Mouse (Mus musculus): ENCODE measurements around the gene Kif18a. TPM values are rescaled to one million over a fixed set of nuclear protein-coding genes. Genes with fewer than 3 reads are reported as not detected.

Kif18a gene
- 0.28 and 0.37 TPM in 2 replicates for polyA plus RNA-seq (2012; rRNA removed)

DNA sequence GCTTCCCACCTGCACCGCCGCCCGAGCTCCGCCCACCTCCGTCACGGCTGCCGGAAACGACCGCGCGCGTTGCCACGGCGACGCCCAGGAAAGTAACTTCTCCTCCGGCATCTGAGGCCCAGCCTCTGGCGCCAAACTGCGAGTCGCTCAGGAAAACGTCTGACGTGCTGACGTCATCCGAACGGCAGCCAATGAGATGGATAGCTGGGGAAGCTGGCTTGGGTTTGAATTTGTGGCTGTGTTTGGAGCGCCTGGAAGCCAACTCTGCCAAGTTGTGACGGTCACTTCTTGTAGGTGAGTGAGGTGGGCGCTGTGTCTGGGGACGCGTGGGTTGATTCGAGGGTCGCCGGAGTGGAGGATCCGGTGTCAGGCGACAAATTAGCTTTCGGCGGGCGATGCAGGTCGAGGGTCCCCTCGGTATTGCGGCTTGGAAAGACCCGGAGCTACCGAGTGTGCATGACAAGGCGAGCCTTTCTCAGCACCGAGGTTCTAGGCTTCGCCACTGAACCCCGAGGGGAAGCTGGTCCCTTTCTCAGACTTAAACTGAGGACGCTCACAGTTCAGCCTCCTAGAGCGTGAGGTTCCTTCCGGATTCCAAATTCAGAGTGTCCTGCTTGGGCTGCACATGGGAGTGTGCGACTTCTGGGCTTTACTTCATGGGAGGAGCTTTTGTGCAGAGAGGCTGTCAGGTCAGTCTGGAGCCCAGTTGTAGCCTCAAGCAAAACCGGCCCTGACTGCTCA, at the start of gene Kif18a, which contains the start of gene Mettl15:
TSS of gene Kif18a (plus strand) at position 139 of the 741 bp plus-strand sequence.
TSS of gene Mettl15 (minus strand) at position 149 of the 741 bp plus-strand sequence.
- DNase-seq (ENCODE audit: low read depth): peak; percentile 65

DNA sequence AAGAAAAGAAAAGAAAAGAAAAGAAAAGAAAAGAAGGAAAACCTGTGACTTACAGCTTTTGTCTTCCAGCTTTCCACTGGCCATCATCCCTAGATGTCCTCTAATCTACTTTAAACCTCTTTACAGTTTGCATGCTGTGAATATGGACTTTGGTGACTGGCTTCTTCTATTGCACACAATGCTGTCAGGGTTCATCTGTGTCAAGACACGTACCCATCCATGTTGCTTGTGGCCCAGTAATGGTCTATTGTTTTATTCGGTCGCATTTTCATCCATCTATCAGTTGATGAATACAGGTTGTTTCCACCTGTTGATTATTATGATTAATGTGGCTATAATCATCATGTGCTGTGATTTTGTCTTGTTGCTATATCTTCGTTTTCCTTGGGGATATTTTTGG, 46.7 kb upstream of the Kif18a start:
- no peak for DNase-seq (ENCODE audit: low read depth)

DNA sequence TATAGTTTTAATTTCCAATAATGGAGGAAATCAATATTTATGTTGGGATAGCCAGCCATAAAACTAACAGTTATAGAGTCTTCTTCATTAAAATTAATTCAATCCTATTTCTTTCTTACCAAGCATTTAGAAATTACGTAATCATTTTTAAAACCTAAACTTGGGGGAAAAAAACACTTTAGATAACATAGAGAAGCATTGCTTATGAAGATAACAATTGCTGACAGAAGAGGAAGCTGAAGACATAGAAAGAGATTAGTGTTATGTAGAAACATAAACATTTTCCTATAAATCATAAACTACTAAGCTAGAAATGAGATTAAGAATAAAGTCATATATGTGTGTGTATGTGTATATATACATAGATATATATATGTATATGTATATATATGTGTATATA, 44.8 kb upstream of the Kif18a start:
- no peak for DNase-seq (ENCODE audit: low read depth)

DNA sequence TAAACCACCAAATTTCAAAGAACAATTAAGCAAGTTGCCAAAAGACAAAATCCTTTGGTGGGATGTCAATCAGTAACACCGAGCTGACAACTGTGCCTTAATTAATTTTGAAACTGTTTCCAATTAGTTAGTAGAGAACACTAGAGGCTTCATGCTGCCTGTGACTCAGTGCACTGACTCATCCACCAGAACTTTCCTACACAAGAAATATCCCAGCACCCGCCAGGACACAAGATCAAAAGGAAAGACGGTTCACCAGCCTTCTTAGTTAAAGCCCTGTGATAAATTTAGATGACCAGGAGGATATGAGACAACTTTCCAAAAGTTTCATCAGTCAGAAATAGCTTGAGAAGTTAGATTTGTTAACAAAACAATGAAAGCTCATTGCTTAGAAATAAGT, 38.6 kb upstream of the Kif18a start:
- no peak for DNase-seq (ENCODE audit: low read depth)

DNA sequence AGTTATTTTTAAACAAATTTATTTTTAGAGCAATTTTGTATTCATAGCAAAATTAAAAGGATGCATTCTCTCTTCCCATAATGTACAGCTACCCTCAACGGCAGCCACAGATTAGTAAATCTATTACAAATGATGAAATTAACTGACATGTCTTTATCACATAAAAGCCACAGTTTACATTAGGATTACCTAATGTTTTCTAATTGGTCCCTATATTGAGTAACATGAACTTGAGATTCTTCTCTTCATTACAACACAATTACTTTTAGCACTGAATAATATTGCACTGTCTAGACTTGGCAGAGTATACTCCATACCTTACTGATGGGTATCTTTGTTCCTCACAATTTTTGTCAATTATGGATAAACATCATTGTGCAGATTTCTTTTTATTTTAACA, 17.8 kb upstream of the Kif18a start:
- no peak for DNase-seq (ENCODE audit: low read depth)

DNA sequence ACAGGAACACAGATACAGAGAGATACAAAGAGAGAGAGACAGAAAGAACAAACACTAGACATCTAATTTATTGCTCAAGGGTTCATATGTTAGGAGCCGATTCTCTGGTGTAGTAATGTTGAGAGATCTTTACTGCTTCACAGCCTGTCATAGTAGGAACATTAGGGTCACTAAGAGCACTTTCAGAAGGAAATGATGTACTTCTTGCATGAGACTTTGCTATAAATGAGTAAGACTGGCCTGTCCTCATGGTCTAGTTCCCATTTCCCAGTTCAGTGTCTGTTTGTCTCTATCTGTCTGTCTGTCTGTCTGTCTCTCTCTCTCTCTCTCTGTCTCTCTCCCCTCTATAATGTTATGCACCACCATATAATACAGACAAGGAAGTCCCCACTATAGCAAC, 7.4 kb upstream of the Kif18a start:
- DNase-seq (ENCODE audit: low read depth): no peak

DNA sequence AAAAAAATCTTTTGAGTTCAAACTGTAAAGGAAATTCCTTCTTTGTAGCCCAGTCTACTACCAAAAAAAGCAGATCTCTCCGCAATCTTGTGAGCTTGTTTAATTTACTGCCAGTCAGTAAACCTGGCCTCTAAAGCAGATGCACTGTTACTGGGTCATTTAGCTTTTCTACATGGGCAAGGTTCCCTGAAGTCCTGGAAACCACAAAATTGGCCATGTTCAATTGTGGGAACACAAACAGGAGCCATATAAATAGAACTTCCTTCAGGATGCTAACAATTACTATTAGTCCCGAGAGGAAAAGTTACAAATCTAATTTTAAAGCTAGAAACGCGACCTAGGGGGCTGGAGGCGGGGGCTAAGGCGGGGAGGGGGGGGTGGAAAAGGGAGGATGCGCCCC, 2.9 kb upstream of the Kif18a start:
- DNase-seq (ENCODE audit: low read depth): no peak

DNA sequence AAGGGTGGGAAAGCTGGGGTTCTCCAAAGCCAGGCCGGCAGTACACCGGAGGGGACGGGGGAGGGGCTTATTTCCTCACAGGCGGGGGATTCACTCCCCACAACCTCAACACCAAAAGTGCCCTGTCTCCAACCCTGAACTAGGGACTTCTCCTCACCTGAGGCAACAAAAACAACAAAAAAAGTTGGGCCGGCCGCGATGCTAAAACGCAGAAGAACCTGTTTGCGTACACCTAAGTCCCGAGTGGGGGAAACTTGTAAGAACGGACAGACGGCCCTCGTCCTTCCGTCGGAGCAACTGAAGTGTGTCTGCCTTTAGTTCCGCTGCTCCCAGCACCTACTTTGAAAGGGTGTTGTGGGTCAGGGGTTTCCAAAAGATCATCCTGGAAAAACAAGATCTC, 2.5 kb upstream of the Kif18a start:
- DNase-seq (ENCODE audit: low read depth): no peak

DNA sequence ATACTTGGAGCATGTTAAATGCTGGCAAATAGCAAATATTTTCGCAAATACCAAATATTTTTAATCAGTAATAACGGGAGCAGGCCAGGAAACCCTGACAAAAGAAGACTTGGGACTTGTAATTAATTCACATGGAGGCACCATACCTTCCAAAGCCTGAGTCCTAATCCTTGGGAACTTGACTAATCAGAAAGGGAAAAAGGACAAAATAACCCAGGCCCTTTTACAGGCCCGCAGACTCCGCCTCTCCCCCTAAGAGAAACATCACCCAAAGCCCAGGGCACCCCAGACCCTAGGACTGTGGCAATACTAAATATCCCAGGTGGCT, 302 bp upstream of the Kif18a start:
- no peak for DNase-seq (ENCODE audit: low read depth)

DNA sequence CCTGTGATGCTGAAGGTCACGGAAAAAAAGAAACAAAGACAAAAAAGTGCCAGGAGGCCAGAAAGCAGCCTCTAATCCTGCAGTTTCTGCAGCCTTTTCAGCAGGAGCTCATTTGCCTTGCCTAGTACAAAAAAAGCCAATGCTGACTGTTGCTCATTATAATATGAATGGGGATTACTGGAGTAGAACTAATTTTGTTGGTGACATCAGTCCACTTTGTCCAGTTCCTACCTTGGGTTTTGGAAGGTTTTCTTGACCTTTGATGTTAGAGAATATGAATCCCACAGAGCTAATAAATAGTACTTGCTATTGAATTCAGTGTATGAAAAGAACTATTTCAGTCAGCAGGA, 778 bp downstream of the Kif18a start:
- no peak for DNase-seq (ENCODE audit: low read depth)

DNA sequence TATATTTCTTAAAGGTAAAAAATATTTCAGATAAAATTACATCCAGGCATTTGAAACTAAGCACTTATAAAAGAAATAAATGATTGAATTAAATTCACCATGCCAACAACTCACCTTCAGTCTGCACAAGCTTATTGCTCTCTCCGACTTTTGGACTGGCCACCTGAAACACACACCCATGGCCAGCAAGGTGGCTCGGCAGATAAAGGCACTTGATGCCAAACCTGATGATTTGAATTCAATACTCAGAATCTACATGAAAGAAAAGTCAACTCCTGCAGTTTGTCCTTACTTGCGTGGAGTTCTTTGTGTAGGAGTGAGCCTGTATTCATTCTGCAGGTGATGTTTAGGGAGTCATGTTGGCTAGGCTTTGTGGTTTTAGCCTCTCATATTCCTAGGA, 3.6 kb downstream of the Kif18a start:
- no peak for DNase-seq (ENCODE audit: low read depth)

DNA sequence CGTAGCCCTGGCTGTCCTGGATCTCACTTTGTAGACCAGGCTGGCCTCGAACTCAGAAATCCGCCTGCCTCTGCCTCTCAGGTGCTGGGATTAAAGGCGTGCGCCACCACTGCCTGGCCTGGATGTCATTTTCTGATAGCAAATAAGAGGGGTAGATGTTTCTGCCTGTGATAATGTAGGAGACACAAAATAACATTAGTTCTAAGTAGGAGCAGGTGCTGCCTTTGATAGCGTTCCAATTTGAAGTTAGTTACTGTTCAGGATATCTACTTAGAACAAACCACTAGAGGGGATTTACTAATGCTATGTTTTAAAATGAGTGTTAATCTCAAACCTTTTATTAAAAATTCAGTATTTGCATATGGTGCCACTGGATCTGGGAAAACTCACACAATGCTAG, 8.8 kb downstream of the Kif18a start:
- no peak for DNase-seq (ENCODE audit: low read depth)

DNA sequence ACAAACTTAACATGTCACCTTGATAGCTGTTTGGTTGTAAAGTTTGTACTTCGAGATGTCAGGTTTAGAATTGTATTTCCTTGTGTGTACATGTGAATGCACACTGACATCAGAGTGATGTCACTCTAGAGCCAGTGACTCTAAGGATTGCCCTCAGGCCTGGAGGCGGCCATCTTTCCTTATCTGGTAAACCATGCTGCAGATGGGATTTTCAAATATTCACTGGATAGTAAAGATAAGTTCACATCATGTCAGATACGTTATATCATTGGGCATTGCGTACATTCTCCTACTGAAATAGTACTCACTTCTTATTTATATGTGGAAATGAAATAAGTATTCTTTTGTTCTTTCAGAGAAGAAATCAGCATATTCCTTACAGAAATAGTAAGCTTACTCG, 15.7 kb downstream of the Kif18a start:
- DNase-seq (ENCODE audit: low read depth): no peak

DNA sequence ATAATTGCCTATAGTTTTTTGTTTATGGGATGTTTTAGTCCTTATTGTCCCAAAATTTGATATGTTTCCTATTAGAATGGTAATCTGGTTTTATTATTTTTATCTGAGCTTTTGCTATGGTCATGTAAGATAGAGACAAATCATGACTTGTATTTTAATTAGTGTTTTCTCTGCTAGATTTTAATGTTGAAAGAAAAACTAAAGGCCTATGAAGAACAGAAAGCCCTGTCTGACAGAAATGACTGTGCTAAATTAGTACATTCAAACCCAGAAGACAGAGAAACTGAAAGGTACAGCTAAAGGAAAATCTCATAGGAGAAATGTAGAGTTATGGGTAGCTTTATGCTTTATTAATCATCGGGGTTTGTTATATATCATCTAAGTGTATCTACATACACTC, 17.6 kb downstream of the Kif18a start:
- DNase-seq (ENCODE audit: low read depth): no peak

DNA sequence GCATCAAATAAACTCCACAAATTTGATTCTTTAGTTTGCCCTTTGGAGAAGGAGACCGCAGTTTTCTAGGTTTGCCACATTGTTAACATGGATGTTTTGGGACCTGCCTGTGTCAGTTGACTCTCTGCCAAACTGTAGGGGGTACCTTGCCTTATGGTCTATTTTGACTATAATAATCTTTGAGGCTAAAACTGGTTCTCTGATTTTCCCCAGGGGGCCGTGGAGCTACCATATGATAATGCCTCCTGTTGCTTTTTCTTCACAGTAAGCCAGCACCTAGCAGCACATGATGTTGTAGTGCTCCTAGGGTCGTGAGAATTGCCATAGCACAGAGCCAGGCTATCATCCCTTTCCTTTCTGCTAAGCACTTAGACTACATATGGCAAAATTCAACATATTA, 21.7 kb downstream of the Kif18a start:
- no peak for DNase-seq (ENCODE audit: low read depth)

DNA sequence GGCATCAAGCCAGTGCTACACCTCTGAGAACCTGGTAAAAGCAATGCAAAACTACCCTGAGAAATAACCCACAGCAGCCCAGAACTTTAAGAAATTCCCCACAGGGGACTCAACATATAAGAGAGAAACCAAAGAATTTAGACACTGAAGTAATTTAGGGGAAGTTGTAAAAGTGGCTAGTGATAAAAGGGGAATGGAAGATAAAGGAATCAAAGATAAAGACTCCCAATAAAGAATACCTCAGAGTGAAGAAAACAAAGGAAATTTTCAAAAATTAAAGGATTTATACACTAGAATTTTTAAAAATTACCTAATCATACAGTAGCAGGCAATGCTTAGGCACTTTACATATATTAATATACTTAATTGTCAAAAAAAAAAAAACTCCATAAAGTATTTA, 23.1 kb downstream of the Kif18a start:
- no peak for DNase-seq (ENCODE audit: low read depth)

DNA sequence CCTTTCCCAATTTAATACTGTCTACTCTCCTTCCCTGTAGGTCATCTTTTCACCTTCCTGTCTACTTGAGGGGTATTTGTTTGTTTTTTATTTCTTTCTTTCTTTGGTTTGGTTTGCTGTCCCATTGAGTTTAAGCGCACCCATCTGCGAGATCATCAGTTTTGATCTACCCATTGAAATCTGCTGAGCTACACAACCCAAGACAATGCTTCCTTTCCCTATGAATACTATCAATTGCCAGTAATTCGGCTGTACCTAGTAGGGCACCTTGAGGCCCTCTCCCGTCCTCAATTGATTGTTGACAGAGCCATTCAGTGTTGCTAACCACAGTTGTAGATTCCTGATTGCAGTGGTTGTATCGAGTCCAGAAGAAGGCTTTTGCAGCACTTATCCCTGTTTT, 30.8 kb downstream of the Kif18a start:
- no peak for DNase-seq (ENCODE audit: low read depth)

DNA sequence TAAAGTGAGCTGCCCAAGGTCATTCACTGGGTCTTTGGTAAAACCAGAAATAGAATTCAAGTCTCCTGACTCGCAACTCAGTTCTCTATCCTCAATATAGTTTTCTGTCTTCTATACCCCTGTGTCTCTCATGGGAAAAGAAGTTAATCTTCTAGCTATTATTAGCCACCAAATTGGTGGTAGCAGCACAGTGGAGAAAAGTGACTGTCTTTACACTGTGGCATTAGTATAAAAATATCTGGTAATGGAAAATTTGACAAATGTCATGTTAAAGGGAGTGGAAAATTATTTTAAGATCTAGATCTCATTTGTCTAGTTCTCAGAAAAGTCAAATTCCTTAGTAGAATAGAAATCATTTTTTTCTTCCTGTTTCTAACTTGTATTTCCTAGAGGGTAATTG, 51.3 kb downstream of the Kif18a start:
- DNase-seq (ENCODE audit: low read depth): no peak

DNA sequence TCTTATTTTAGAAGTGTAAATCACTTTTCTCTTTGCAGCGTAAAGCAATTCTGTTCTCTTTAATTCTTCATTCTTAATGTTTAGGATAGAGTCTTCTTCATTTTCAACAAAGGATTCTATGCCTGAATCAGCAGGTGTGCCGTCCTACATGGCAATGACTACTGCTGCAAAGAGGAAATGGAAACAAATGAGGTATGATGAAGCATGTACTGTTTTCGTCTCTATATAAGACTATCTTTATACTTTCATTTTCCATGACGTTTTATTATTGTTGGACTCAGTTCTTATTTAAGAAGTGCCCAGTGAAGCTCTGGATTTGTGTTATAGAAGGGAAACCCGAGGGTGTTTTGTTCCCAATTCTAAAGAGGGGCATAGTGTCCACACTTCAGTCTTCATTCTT, 53.7 kb downstream of the Kif18a start:
- no peak for DNase-seq (ENCODE audit: low read depth)

DNA sequence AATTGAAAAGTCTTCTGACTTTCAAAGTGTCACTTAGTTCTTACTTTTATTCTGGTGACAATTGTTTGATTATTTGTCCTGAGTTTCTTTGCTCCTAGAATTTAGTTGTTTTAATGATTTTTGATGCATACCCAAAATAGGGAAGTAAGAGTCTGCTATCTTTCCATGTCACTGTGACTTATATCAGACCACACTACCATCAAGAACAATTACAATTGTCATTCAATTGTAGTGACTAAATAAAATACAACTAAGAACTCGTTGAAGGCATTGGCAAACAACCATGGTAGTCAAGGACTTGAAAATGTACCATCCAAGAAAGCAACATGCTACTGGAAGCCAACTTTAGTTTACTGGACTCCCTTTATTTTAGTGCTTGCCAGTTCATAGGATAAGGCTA, 55.2 kb downstream of the Kif18a start:
- DNase-seq (ENCODE audit: low read depth): no peak

DNA sequence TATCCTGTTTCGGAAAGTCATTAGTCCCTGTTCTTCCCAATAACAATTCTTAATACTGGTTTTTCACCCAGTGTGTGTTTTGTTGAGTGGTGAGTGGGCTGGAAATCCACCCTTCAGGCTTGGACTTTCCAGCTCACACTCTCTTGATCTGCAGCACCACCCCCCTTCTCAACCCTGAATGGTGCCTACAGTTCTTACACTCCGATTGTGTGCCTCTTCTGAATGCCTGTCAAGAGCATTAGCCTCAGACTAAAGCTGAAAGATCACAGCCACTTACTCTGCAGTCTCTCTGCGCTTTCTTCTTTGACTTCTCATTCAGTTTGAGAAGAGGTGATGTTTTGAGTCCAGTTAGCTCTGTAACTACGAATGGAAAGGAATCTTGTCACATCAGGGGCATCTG, 64.8 kb downstream of the Kif18a start:
- DNase-seq (ENCODE audit: low read depth): no peak

DNA sequence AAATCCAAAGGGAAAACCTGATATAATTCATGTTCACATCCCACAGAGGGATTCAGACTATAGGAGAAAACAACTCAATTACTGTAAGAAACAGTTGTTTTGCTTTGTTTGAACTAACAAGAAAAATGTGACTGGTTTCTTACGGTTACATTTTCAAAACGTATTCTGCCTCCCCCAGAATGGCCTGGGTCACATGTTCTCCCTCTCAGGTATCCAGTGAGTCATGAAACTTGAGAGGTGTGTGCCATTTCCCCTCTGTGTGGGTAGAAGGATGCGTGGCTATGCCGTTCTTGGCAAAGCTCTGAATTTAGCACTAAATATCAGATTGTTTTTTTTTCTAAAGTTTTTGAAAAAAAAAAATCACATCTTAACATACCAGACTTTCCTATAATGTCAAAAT, 68.2 kb downstream of the Kif18a start:
- no peak for DNase-seq (ENCODE audit: low read depth)

DNA sequence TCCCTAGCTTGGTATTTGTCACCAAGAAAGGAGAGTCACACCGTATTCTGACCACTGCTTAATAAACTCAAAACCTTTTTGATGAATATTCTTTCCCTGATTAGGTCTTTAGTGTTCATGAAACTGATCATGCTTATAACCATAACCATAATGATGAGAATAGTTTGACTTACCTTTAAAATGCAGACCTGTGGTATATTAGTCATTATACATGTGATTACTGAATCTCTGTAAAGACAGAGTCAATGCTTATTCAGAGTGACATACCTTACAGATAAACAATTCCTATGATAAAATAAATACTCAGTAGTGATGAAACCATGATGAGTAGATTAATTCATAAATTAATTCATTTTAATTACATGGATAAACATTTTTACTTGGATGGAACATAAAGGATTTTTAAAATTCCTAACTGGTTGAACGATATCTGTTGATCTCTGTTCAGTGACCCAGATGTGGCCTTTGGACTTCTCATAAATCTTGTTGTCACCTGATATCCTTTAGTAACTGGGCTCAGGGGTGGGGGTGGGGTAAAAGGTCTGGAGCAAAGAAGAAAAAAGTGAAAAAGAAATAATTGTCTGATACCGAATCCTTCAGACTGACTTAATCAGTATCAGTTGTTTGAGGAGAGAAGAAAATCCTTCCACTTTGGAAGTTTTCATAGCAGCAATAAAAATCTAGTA, 78.1 kb downstream of the Kif18a start:
- no peak for DNase-seq (ENCODE audit: low read depth)

DNA sequence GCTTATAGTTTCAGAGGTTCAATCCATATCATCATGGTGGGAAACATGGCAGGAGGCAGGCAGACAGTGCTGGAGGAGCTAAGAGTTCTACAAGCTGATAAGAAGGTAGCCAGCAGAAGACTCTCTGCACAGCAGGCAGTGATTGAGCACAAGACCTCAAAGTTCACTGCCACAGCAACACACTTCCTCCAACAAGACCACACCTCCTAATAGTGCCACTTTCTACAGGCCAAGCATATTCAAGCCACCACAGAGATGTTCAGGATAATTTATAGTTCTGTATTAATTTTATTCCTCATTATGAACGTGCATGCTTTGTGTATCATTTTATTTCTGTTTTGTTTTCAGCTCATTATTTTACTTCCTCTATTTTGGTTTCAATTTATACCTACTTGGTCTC, 85.4 kb downstream of the Kif18a start:
- DNase-seq (ENCODE audit: low read depth): no peak
